Mouse (Mus musculus) adrenal gland, adult 8-10 months (tissue): ENCODE results near the gene Oscar. TPM values are rescaled to one million over a fixed set of nuclear protein-coding genes. Genes with fewer than 3 reads are reported as not detected.

Experiments
- microRNA-seq, 2 experiments: library from miRNA; unstranded; fragments of <30 nt; microRNA quantifications; one replicate each; pipeline ENCODE4 v1.2.0; 2022
- total RNA-seq, 4 experiments: library from RNA; stranded (reverse); gene quantifications; 2 replicates each; pipeline ENCODE4 v1.2.4; 2022

Oscar gene
- total RNA-seq, 4 experiments from 2014 or later: 0.17 to 0.21 TPM; not detected in 2

Small RNA genes lying within 50 kb of the gene (microRNA-seq; reads per million reads assigned to microRNA genes)
- gene Gm25100 (0 reads per million in 2 experiments), gene Mir3572 (1.5 to 3.3 reads per million in 2 experiments)

Other genes with a start within 250 kb of the Oscar start
- gene Cacng8, start 225.5 kb downstream of the Oscar start, total RNA-seq: 10 to 100 TPM in 2 of 4 experiments, 1 to 10 TPM in 2; 4.4 to 12.2 (median 7.4) TPM
- under 1 TPM in 2 of 4 experiments, not detected in 2; 0.34 to 0.78 TPM for gene Cacng6, start 192.0 kb downstream of the Oscar start, total RNA-seq
- gene Tarm1, start 113.5 kb downstream of the Oscar start, total RNA-seq: under 1 TPM in 3 of 4 experiments, not detected in 1; 0.24 to 0.90 (median 0.66) TPM
- gene Ndufa3, start 1.2 kb upstream of the Oscar start, total RNA-seq: 100 to 1,000 TPM; 561 to 701 (median 624) TPM
- 10 to 100 TPM; 23.1 to 31.3 (median 24.9) TPM for gene Tfpt, start 13.8 kb upstream of the Oscar start, total RNA-seq
- gene Prpf31, start 13.8 kb upstream of the Oscar start, total RNA-seq: 10 to 100 TPM; 38.9 to 57.0 (median 49.1) TPM
- 10 to 100 TPM; 48.3 to 83.2 (median 60.9) TPM for gene Cnot3, start 29.1 kb upstream of the Oscar start, total RNA-seq
- gene Leng1, start 49.7 kb upstream of the Oscar start, total RNA-seq: 10 to 100 TPM in 3 of 4 experiments, 1 to 10 TPM in 1; 9.6 to 14.1 (median 11.2) TPM
- gene Tmc4, start 61.4 kb upstream of the Oscar start, total RNA-seq: 10 to 100 TPM in 3 of 4 experiments, 1 to 10 TPM in 1; 7.8 to 17.7 (median 15.2) TPM
- 100 to 1,000 TPM; 114 to 130 (median 122) TPM for gene Tsen34, start 76.7 kb upstream of the Oscar start, total RNA-seq
- 10 to 100 TPM; 64.4 to 81.8 (median 71.1) TPM for gene Mboat7, start 77.4 kb upstream of the Oscar start, total RNA-seq
- gene Rps9, start 87.8 kb upstream of the Oscar start, total RNA-seq: 100 to 1,000 TPM; 852 to 952 (median 882) TPM
- 1 to 10 TPM; 2.9 to 6.3 (median 5.0) TPM for gene Pirb, start 104.2 kb upstream of the Oscar start, total RNA-seq
- 1 to 10 TPM in 1 of 4 experiments, under 1 TPM in 3; 0.49 to 1.5 (median 0.60) TPM for gene Gm15448, start 209.5 kb upstream of the Oscar start, total RNA-seq
- gene Pira2, start 228.9 kb upstream of the Oscar start, total RNA-seq: under 1 TPM; 0.41 to 0.94 (median 0.54) TPM